Mouse (Mus musculus) spleen, adult 2 months (tissue): ENCODE data around the gene Cst11.

Experiments
- CTCF ChIP-seq: fragments of 200-500 bp; IDR thresholded peaks from 2 replicates; pipeline ENCODE4 v1.5.1; 2011; ENCODE audit warnings: mild to moderate bottlenecking, inconsistent platforms; ENCODE audit not compliant: insufficient read depth, insufficient read length, insufficient replicate concordance; ENCODE audit errors: extremely low read depth
- POLR2A ChIP-seq: fragments of 200-500 bp; IDR thresholded peaks from 2 replicates; pipeline ENCODE4 v1.6.1; 2011; ENCODE audit warnings: low read depth, low read length, inconsistent platforms

DNA sequence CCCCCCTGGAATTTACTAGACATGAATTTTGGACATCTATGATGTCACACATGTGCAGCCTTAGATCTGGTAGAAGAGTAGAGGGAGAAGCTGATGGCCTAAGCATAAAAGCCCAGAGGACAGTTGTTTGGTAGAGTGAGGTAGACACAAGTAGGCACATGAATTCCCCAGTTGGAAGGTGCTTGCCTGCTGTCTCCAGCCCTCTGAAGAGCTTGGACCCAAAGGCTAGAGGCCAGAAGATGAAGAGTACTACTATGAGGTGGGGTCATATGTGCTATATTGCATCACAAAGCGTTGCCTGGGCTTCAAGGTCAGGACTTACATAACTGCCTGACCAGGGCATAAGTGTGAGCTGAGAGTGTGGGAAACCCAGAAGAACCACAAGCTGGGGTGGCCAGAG, 27.2 kb upstream of the Cst11 start, which contains the start of gene Cst8:
- TF ChIP-seq POLR2A (no peak), CTCF (no peak)
